Mouse (Mus musculus): ENCODE data around the gene Mrpl48. TPM values are rescaled to one million over a fixed set of nuclear protein-coding genes. Genes with fewer than 3 reads are reported as not detected.

Gene Mrpl48
- polyA plus RNA-seq, 1 experiment from 2014 or later: 66.2 TPM

GRCm38 (mm10) chr7:100503076-100503475 lies 105.0 kb downstream of the Mrpl48 start:
- no peaks in the 10 kb centered on the region; the same call in 1 of the 2 replicates for H3K27me3 ChIP-seq
- H3K27ac ChIP-seq: no peak overlapping the region
- no peak overlapping the region for H3K9ac ChIP-seq (replicated peaks)
- ATAC-seq (ENCODE audit: insufficient number of reproducible peaks, insufficient read depth, low FRiP score, low TSS enrichment, low read depth): no peak
- 84% methylated on average over 5 of the region's 5 CpGs for WGBS
- peaks cover 5% of the 10 kb centered on the region; the same call in 1 of the 2 replicates for H3K4me1 ChIP-seq (replicated peaks)
- peaks cover 23% of the 10 kb centered on the region for H3K36me3 ChIP-seq
- no peak overlapping the region for H3K4me3 ChIP-seq (replicated peaks)
- H3K9me3 ChIP-seq: no peaks in the 10 kb centered on the region
- H3K4me2 ChIP-seq: no peak overlapping the region

- Histone ChIP-seq H3K36me3 (peaks cover 30% of the 10 kb centered on the region), H3K4me3 (replicated peaks) (no peak overlapping the region), H3K27me3 (no peaks in the 10 kb centered on the region; the same call in 1 of the 2 replicates), H3K4me2 (no peak overlapping the region), H3K9ac (replicated peaks) (no peak overlapping the region), H3K9me3 (no peaks in the 10 kb centered on the region), H3K4me1 (replicated peaks) (no peaks in the 10 kb centered on the region), H3K27ac (no peak overlapping the region)
- no peak for ATAC-seq (ENCODE audit: insufficient number of reproducible peaks, insufficient read depth, low FRiP score, low TSS enrichment, low read depth)
- 82% methylated on average over 7 of the region's 7 CpGs for WGBS
Observed at GRCm38 (mm10) chr7:100502374-100502922, 105.7 kb downstream of the Mrpl48 start.

- peaks cover 35% of the 10 kb centered on the region for H3K36me3 ChIP-seq
- no peak overlapping the region for H3K4me3 ChIP-seq (replicated peaks)
- peaks cover under 1% of the 10 kb centered on the region; the same call in 1 of the 2 replicates for H3K4me1 ChIP-seq (replicated peaks)
- no peaks in the 10 kb centered on the region for H3K9me3 ChIP-seq
- H3K27ac ChIP-seq: no peak overlapping the region
- no peak for ATAC-seq (ENCODE audit: insufficient number of reproducible peaks, insufficient read depth, low FRiP score, low TSS enrichment, low read depth)
- H3K27me3 ChIP-seq: no peaks in the 10 kb centered on the region; the same call in 1 of the 2 replicates
- 73% methylated on average over 2 of the region's 2 CpGs for WGBS
- H3K9ac ChIP-seq (replicated peaks): no peak overlapping the region
- no peak overlapping the region for H3K4me2 ChIP-seq
Observed at GRCm38 (mm10) chr7:100501844-100502373, 106.2 kb downstream of the Mrpl48 start.

- Histone ChIP-seq H3K4me3 (replicated peaks) (no peak overlapping the region), H3K9ac (replicated peaks) (no peak overlapping the region), H3K27ac (no peak overlapping the region), H3K27me3 (no peaks in the 10 kb centered on the region; the same call in 1 of the 2 replicates), H3K9me3 (no peaks in the 10 kb centered on the region), H3K4me1 (replicated peaks) (peaks cover 7% of the 10 kb centered on the region), H3K36me3 (peaks cover 38% of the 10 kb centered on the region), H3K4me2 (no peak overlapping the region)
- WGBS: 67% methylated on average over 6 of the region's 6 CpGs
- no peak for ATAC-seq (ENCODE audit: insufficient number of reproducible peaks, insufficient read depth, low FRiP score, low TSS enrichment, low read depth)
Observed at GRCm38 (mm10) chr7:100501027-100501843, 106.9 kb downstream of the Mrpl48 start.

- 70% methylated on average over 16 of the region's 16 CpGs for WGBS
- Histone ChIP-seq H3K9me3 (no peaks in the 10 kb centered on the region), H3K4me3 (replicated peaks) (no peak overlapping the region), H3K4me2 (no peak overlapping the region), H3K36me3 (peaks cover 38% of the 10 kb centered on the region), H3K27me3 (no peaks in the 10 kb centered on the region; the same call in 1 of the 2 replicates), H3K27ac (no peak overlapping the region), H3K4me1 (replicated peaks) (peaks cover 15% of the 10 kb centered on the region), H3K9ac (replicated peaks) (no peak overlapping the region)
- ATAC-seq (ENCODE audit: insufficient number of reproducible peaks, insufficient read depth, low FRiP score, low TSS enrichment, low read depth): no peak
Observed at GRCm38 (mm10) chr7:100500276-100500977, 107.7 kb downstream of the Mrpl48 start.

- Histone ChIP-seq H3K4me3 (replicated peaks) (no peak overlapping the region), H3K9ac (replicated peaks) (no peak overlapping the region), H3K27ac (no peak overlapping the region), H3K27me3 (no peaks in the 10 kb centered on the region; the same call in 1 of the 2 replicates), H3K4me1 (replicated peaks) (peaks cover 25% of the 10 kb centered on the region), H3K9me3 (no peaks in the 10 kb centered on the region), H3K4me2 (no peak overlapping the region), H3K36me3 (peaks cover 38% of the 10 kb centered on the region)
- ATAC-seq (ENCODE audit: insufficient number of reproducible peaks, insufficient read depth, low FRiP score, low TSS enrichment, low read depth): no peak
Observed at GRCm38 (mm10) chr7:100499465-100499864, 108.6 kb downstream of the Mrpl48 start.

GRCm38 (mm10) chr7:100497982-100498381 lies 110.1 kb downstream of the Mrpl48 start:
- 91% methylated on average over 13 of the region's 13 CpGs for WGBS
- H3K27ac ChIP-seq: no peak overlapping the region
- H3K4me3 ChIP-seq (replicated peaks): no peak overlapping the region
- H3K9me3 ChIP-seq: no peaks in the 10 kb centered on the region
- ATAC-seq (ENCODE audit: insufficient number of reproducible peaks, insufficient read depth, low FRiP score, low TSS enrichment, low read depth): no peak
- H3K4me1 ChIP-seq (replicated peaks): peaks cover 40% of the 10 kb centered on the region
- H3K4me2 ChIP-seq: no peak overlapping the region
- H3K36me3 ChIP-seq: peaks cover 38% of the 10 kb centered on the region
- H3K27me3 ChIP-seq: no peaks in the 10 kb centered on the region; the same call in 1 of the 2 replicates
- H3K9ac ChIP-seq (replicated peaks): no peak overlapping the region

GRCm38 (mm10) chr7:100497402-100497801 lies 110.7 kb downstream of the Mrpl48 start:
- H3K4me1 ChIP-seq (replicated peaks): peaks cover 46% of the 10 kb centered on the region
- H3K4me2 ChIP-seq: no peak overlapping the region
- peaks cover 38% of the 10 kb centered on the region for H3K36me3 ChIP-seq
- no peak for ATAC-seq (ENCODE audit: insufficient number of reproducible peaks, insufficient read depth, low FRiP score, low TSS enrichment, low read depth)
- H3K27me3 ChIP-seq: no peaks in the 10 kb centered on the region; the same call in 1 of the 2 replicates
- no peak overlapping the region for H3K4me3 ChIP-seq (replicated peaks)
- no peak overlapping the region for H3K9ac ChIP-seq (replicated peaks)
- H3K9me3 ChIP-seq: no peaks in the 10 kb centered on the region
- no peak overlapping the region for H3K27ac ChIP-seq
- 79% methylated on average over 4 of the region's 4 CpGs for WGBS

- H3K27me3 ChIP-seq: no peaks in the 10 kb centered on the region; the same call in 1 of the 2 replicates
- H3K4me1 ChIP-seq (replicated peaks): peaks cover 51% of the 10 kb centered on the region
- H3K9me3 ChIP-seq: no peaks in the 10 kb centered on the region
- H3K4me3 ChIP-seq (replicated peaks): no peak overlapping the region
- peak overlapping the region; percentile 94; the same call in 1 of the 2 replicates for H3K4me2 ChIP-seq
- H3K9ac ChIP-seq (replicated peaks): no peak overlapping the region
- peaks cover 38% of the 10 kb centered on the region for H3K36me3 ChIP-seq
- H3K27ac ChIP-seq: peak overlapping the region; percentile 94; the same call in 1 of the 2 replicates
- no peak for ATAC-seq (ENCODE audit: insufficient number of reproducible peaks, insufficient read depth, low FRiP score, low TSS enrichment, low read depth)
- 97% methylated on average over 9 of the region's 9 CpGs for WGBS
Observed at GRCm38 (mm10) chr7:100496791-100497190, 111.3 kb downstream of the Mrpl48 start.

GRCm38 (mm10) chr7:100496371-100496770 lies 111.7 kb downstream of the Mrpl48 start:
- Histone ChIP-seq H3K36me3 (peaks cover 38% of the 10 kb centered on the region), H3K4me1 (replicated peaks) (peaks cover 51% of the 10 kb centered on the region), H3K9ac (replicated peaks) (no peak overlapping the region), H3K4me2 (peak overlapping the region; percentile 94), H3K9me3 (no peaks in the 10 kb centered on the region), H3K27me3 (no peaks in the 10 kb centered on the region; the same call in 1 of the 2 replicates), H3K4me3 (replicated peaks) (peak overlapping the region; percentile 54; the same call in 1 of the 2 replicates), H3K27ac (peak overlapping the region; percentile 94)
- WGBS: 73% methylated on average over 6 of the region's 6 CpGs
- no peak for ATAC-seq (ENCODE audit: insufficient number of reproducible peaks, insufficient read depth, low FRiP score, low TSS enrichment, low read depth)

All from limb, embryonic 12.5 days (tissue).